Mouse (Mus musculus) heart, postnatal 36 days (tissue): Measurements from ENCODE around the gene Slc19a2. TPM values are rescaled to one million over a fixed set of nuclear protein-coding genes. Genes with fewer than 3 reads are reported as not detected.
"Not testable (repeated sequence)": the region's sequence is repeated elsewhere in the genome, so short reads cannot be mapped to it uniquely, and the experiment has no call there.

ENCODE experiments used
- DNase-seq, 2 experiments: peaks; one replicate each; pipeline ENCODE4 v3.0.0; 2021 to 2022
- intact Hi-C: fragments of 180-260 bp; cut with DNase I; formaldehyde crosslinking; loops from one replicate; pipeline ENCODE4 v1.15.1; 2025
- total RNA-seq, 2 experiments: library from RNA; stranded (reverse); gene quantifications; 2 replicates each; pipeline ENCODE4 v1.2.3; 2021

Slc19a2 gene
- total RNA-seq, result 1 to 10 TPM; 7.1 to 8.7 TPM

- peak; percentile 97 to 98 for DNase-seq
- intact Hi-C loops, result no loop called here
These were observed at the start of gene Slc19a2 for GRCm38 (mm10) chr1:164248465-164249331. TSS of gene Slc19a2 (plus strand) at chr1:164249046.

- intact Hi-C loops, result no loop called here
- DNase-seq, result no peak
These were observed 49.3 kb upstream of the Slc19a2 start for GRCm38 (mm10) chr1:164199551-164199950.

GRCm38 (mm10) chr1:164208437-164208836 lies 40.4 kb upstream of the Slc19a2 start:
- DNase-seq, result no peak
- intact Hi-C loops, result no loop called here

- DNase-seq, result no peak
- intact Hi-C loops, result no loop called here
These were observed 37.9 kb upstream of the Slc19a2 start for GRCm38 (mm10) chr1:164210899-164211298.

- intact Hi-C loops, result no loop called here
- no peak for DNase-seq
These were observed 36.2 kb upstream of the Slc19a2 start for GRCm38 (mm10) chr1:164212686-164213085.

GRCm38 (mm10) chr1:164214190-164214589 lies 34.7 kb upstream of the Slc19a2 start:
- no peak for DNase-seq
- intact Hi-C loops, result no loop called here

GRCm38 (mm10) chr1:164215097-164215496 lies 33.7 kb upstream of the Slc19a2 start:
- DNase-seq, result no peak
- intact Hi-C loops, result no loop called here

- intact Hi-C loops, result no loop called here
- no peak for DNase-seq
These were observed 33.3 kb upstream of the Slc19a2 start for GRCm38 (mm10) chr1:164215540-164215939.

GRCm38 (mm10) chr1:164217791-164218685 lies 30.8 kb upstream of the Slc19a2 start:
- peak in 1 of 2 experiments; percentile 4 for DNase-seq
- intact Hi-C loops, result no loop called here

GRCm38 (mm10) chr1:164220261-164220660 lies 28.6 kb upstream of the Slc19a2 start:
- no peak for DNase-seq
- intact Hi-C loops, result no loop called here

GRCm38 (mm10) chr1:164223089-164223488 lies 25.8 kb upstream of the Slc19a2 start:
- DNase-seq, result no peak
- intact Hi-C loops, result no loop called here

- intact Hi-C loops, DNase-seq: not testable (repeated sequence)
These were observed 16.8 kb upstream of the Slc19a2 start for GRCm38 (mm10) chr1:164231937-164232570.

- intact Hi-C loops, result no loop called here
- no peak for DNase-seq
These were observed 15.4 kb upstream of the Slc19a2 start for GRCm38 (mm10) chr1:164233447-164233846.

GRCm38 (mm10) chr1:164235078-164235477 lies 13.8 kb upstream of the Slc19a2 start:
- intact Hi-C loops, result no loop called here
- DNase-seq, result no peak

GRCm38 (mm10) chr1:164236078-164236477 lies 12.8 kb upstream of the Slc19a2 start:
- DNase-seq, result peak; percentile 34 to 41
- intact Hi-C loops, result no loop called here

GRCm38 (mm10) chr1:164241494-164241893 lies 7.4 kb upstream of the Slc19a2 start:
- DNase-seq, result no peak
- intact Hi-C loops, result no loop called here

GRCm38 (mm10) chr1:164242809-164243208 lies 6.0 kb upstream of the Slc19a2 start:
- no peak for DNase-seq
- intact Hi-C loops, result no loop called here

GRCm38 (mm10) chr1:164247442-164247841 lies 1.4 kb upstream of the Slc19a2 start:
- intact Hi-C loops, result no loop called here
- DNase-seq, result no peak

- DNase-seq, result peak; percentile 18 to 36
- intact Hi-C loops, result no loop called here
These were observed 875 bp upstream of the Slc19a2 start for GRCm38 (mm10) chr1:164247971-164248370.

- intact Hi-C loops, result no loop called here
- DNase-seq, result no peak
These were observed 476 bp downstream of the Slc19a2 start for GRCm38 (mm10) chr1:164249332-164249711.
